Mouse (Mus musculus) lung, postnatal 0 days (tissue): Measurements from ENCODE around the gene Ankrd13b.

Experiments
- CTCF ChIP-seq: IDR thresholded peaks from 2 replicates; pipeline ENCODE4 v1.5.1; 2016; ENCODE audit warnings: antibody characterized with exemption, mild to moderate bottlenecking
- EP300 ChIP-seq: IDR thresholded peaks from 2 replicates; pipeline ENCODE4 v1.6.1; 2016; ENCODE audit warnings: antibody characterized with exemption, mild to moderate bottlenecking, control low read depth

DNA sequence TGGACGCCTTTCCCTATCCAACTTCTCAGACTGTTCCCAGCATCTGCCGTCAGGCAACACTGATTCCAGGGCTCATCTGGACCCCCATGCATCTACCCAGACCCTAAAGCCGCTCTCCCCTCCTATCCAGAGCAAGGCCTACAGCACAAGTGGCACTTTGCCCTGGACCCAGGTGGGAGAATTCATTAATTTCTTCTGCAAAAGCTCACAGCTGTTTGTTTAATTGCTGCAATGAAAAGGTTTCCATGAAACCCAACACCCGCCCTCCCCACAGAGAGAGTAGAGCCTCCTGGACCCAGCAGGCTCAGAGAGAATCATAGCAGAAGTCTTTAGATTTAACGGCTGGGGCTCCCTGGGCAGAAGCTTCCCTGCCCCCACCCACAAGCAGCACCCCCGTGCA is 4.2 kb downstream of the Ankrd13b start:
- TF ChIP-seq CTCF = no peak
- no peak for TF ChIP-seq EP300
